Mouse (Mus musculus) limb, embryonic 14.5 days (tissue): ENCODE results near the gene Tmprss6. TPM values are rescaled to one million over a fixed set of nuclear protein-coding genes. Genes with fewer than 3 reads are reported as not detected.

Experiments
- ATAC-seq: fragments of 200-750 bp; cut with Nextera tagmentation; 2 replicates; pipeline ENCODE4 v1.8.0; 2017; ENCODE audit warnings: low read depth, moderate number of reproducible peaks, moderate TSS enrichment; ENCODE audit not compliant: low FRiP score
- DNase-seq: peaks from one replicate; pipeline ENCODE4 v3.0.0-alpha.2; 2015; ENCODE audit warnings: low spot score
- H3K27ac ChIP-seq: fragments of 300-500 bp; sonication (generic); replicated peaks from 2 replicates; pipeline ENCODE4 v1.5.1; 2014; ENCODE audit warnings: low read depth, mild to moderate bottlenecking, low read length, moderate library complexity, mixed read lengths
- H3K27me3 ChIP-seq: fragments of 300-500 bp; sonication (generic); 2 replicates; pipeline ENCODE4 v1.6.1; 2014; ENCODE audit warnings: low read length, mixed read lengths; ENCODE audit not compliant: control insufficient read depth, insufficient read depth
- H3K36me3 ChIP-seq: fragments of 300-500 bp; sonication (generic); 2 replicates; pipeline ENCODE4 v1.6.1; 2014; ENCODE audit warnings: mild to moderate bottlenecking, low read length, moderate library complexity, mixed read lengths; ENCODE audit not compliant: control insufficient read depth, insufficient read depth
- H3K4me1 ChIP-seq: fragments of 300-500 bp; sonication (generic); 2 replicates; pipeline ENCODE4 v1.6.1; 2014; ENCODE audit warnings: antibody characterized with exemption, low read length, mixed read lengths; ENCODE audit not compliant: control insufficient read depth, insufficient read depth
- H3K4me2 ChIP-seq: fragments of 300-500 bp; sonication (generic); replicated peaks from 2 replicates; pipeline ENCODE4 v1.6.1; 2014; ENCODE audit warnings: low read depth, mild to moderate bottlenecking, low read length, moderate library complexity; ENCODE audit not compliant: severe bottlenecking
- H3K4me3 ChIP-seq: fragments of 300-500 bp; sonication (generic); replicated peaks from 2 replicates; pipeline ENCODE4 v1.5.1; 2014; ENCODE audit warnings: low read length
- H3K9ac ChIP-seq: fragments of 300-500 bp; sonication (generic); 2 replicates; pipeline ENCODE4 v1.6.1; 2014; ENCODE audit warnings: mild to moderate bottlenecking, low read depth, low read length, moderate library complexity; ENCODE audit not compliant: severe bottlenecking
- H3K9me3 ChIP-seq: fragments of 300-500 bp; sonication (generic); 2 replicates; pipeline ENCODE4 v1.6.1; 2016; ENCODE audit warnings: low read length; ENCODE audit not compliant: control insufficient read depth
- POLR2A ChIP-seq: fragments of 200-500 bp; IDR thresholded peaks from 2 replicates; pipeline ENCODE4 v1.8.0; 2012; ENCODE audit warnings: inconsistent platforms, mild to moderate bottlenecking, moderate library complexity, borderline replicate concordance; ENCODE audit not compliant: insufficient read depth, insufficient read length; ENCODE audit errors: extremely low read depth
- WGBS: fragments of 180-500 bp; shearing (Covaris S2); extraction: QIAGEN DNeasy Blood & Tissue Kit; methylation state at CpG from one replicate; pipeline ENCODE4 v1.1.7; 2014; 5-methylcytosine and 5-hydroxymethylcytosine counted together
- polyA plus RNA-seq, 2 experiments: library from polyadenylated mRNA; depleted of rRNA in 1 of 2; stranded (reverse) in 1 of 2; unstranded in 1 of 2; fragments of >200 nt; fragmentation: Nextera tagmentation in 1 of 2; extraction: Ambion mirVana in 1 of 2; gene quantifications; 2 replicates each; pipeline versions ENCODE4 v1.2.1 to v1.2.3; 2012 to 2014

Tmprss6 gene
- polyA plus RNA-seq, 2 experiments = 0.05 to 0.58 TPM

- no peak for TF ChIP-seq POLR2A
- no peak for ATAC-seq
- no peak overlapping the region for H3K4me3 ChIP-seq
Measured at GRCm38 (mm10) chr15:78456051-78456450, 12.4 kb downstream of the Tmprss6 start.

DNA sequence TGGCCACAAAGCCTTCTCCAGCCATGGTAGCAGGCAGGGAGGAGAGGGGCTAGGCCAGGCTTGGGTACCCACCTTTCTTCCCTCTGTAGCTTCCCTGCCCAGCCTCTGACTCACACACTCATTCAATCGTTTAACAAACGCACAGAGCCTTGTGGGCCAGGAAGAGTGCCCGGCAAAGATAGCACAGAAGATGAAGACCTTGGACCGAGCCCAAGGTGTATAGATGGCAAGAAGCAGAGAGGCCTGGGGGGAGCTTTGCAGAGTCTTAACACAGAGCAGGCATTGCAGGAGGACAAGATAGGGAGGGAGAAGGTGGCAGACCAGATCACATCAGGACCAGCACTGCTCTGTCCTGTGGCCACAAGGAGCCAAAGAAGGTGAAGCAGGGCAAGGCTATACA lies 13.3 kb downstream of the Tmprss6 start:
- TF ChIP-seq POLR2A = no peak
- H3K9me3 ChIP-seq = no peaks in the 10 kb centered on the region
- H3K9ac ChIP-seq = no peak overlapping the region
- 80% methylated on average over 4 of the region's 4 CpGs for WGBS
- no peak overlapping the region for H3K4me2 ChIP-seq
- ATAC-seq (no peak), DNase-seq (no peak)
- no peaks in the 10 kb centered on the region for H3K4me1 ChIP-seq
- H3K4me3 ChIP-seq = no peak overlapping the region
- no peak overlapping the region for H3K27ac ChIP-seq
- no peaks in the 10 kb centered on the region for H3K27me3 ChIP-seq
- H3K36me3 ChIP-seq = no peaks in the 10 kb centered on the region

More at GRCm38 (mm10) chr15:78456051-78456450, 12.4 kb downstream of the Tmprss6 start:
- 28% methylated on average over 7 of the region's 7 CpGs for WGBS
- Histone ChIP-seq H3K27ac (no peak overlapping the region), H3K9me3 (no peaks in the 10 kb centered on the region), H3K27me3 (no peaks in the 10 kb centered on the region), H3K4me2 (no peak overlapping the region), H3K36me3 (no peaks in the 10 kb centered on the region), H3K9ac (no peak overlapping the region), H3K4me1 (no peaks in the 10 kb centered on the region)
- no peak for DNase-seq

GRCm38 (mm10) chr15:78452929-78453328 lies 15.5 kb downstream of the Tmprss6 start:
- H3K4me2 ChIP-seq = no peak overlapping the region
- no peaks in the 10 kb centered on the region for H3K4me1 ChIP-seq
- no peaks in the 10 kb centered on the region for H3K9me3 ChIP-seq
- H3K36me3 ChIP-seq = no peaks in the 10 kb centered on the region
- 80% methylated on average over 3 of the region's 3 CpGs for WGBS
- no peaks in the 10 kb centered on the region for H3K27me3 ChIP-seq
- no peak overlapping the region for H3K4me3 ChIP-seq
- TF ChIP-seq POLR2A = no peak
- DNase-seq = no peak
- ATAC-seq = no peak
- H3K9ac ChIP-seq = no peak overlapping the region
- H3K27ac ChIP-seq = no peak overlapping the region

GRCm38 (mm10) chr15:78451201-78451600 lies 17.2 kb downstream of the Tmprss6 start:
- ATAC-seq = no peak

DNA sequence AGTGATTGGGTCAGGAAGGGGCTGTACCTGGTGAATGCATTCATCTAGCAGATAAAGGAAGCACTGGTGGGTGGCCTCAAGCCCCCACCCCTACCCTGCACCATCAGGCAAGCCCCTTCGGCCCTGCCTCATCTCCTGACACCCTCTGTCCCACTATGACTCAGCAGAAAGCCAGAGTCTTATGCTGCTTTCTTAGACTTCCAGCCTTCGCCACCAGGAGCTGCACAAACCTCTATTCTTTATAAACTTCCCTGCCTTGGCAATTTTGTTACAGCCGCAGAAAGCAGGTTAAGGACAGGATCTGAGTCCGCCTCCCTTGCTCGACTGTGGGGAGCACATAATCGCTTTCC lies 18.0 kb downstream of the Tmprss6 start:
- peak overlapping the region; percentile 39; the same call in 1 of the 2 replicates for H3K27ac ChIP-seq
- ATAC-seq = no peak

More at GRCm38 (mm10) chr15:78451201-78451600, 17.2 kb downstream of the Tmprss6 start:
- Histone ChIP-seq H3K27ac (no peak overlapping the region), H3K4me3 (no peak overlapping the region), H3K27me3 (no peaks in the 10 kb centered on the region), H3K36me3 (no peaks in the 10 kb centered on the region), H3K9ac (no peak overlapping the region), H3K4me1 (no peaks in the 10 kb centered on the region), H3K4me2 (no peak overlapping the region), H3K9me3 (no peaks in the 10 kb centered on the region)
- no peak for TF ChIP-seq POLR2A
- DNase-seq = no peak
- 82% methylated on average over 2 of the region's 2 CpGs for WGBS

DNA sequence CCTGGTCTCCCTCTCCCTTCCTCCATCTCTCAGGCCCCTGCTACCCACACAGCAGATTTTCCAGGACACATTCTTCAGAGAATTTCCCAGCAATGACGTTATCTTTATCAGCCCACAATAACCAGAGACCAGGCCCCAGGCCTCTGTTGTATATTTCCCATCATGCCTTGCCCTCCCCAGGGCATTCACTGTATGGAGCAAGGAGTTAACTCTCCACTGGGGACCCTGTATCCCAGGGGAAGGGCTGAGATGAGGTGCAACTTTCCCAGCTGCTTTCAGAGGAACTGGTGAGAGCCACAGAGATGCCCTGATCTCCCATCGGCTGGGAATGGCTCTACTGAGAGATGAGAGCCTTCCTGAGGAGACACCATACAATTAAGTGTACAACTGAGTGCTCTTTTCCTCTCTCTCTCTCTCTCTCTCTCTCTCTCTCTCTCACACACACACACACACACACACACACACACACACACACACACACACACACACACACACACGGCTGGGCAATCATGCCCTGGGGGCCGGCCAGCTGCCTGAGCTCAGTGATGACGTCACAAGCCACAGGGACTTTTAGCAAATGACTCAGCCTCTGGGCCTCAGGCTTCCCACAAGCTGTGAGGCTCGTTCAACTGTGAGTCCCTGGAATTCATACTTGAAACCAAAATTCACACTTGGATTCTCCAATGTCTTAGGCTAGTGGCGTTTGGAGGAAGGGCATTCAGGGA lies 18.6 kb downstream of the Tmprss6 start:
- peak overlapping the region; percentile 39; the same call in 1 of the 2 replicates for H3K27ac ChIP-seq
- H3K36me3 ChIP-seq = no peaks in the 10 kb centered on the region

More for the DNA sequence above, 18.0 kb downstream of the Tmprss6 start:
- H3K9ac ChIP-seq = no peak overlapping the region
- H3K4me1 ChIP-seq = no peaks in the 10 kb centered on the region
- no peak for TF ChIP-seq POLR2A
- H3K9me3 ChIP-seq = no peaks in the 10 kb centered on the region
- no peaks in the 10 kb centered on the region for H3K27me3 ChIP-seq
- no peaks in the 10 kb centered on the region for H3K36me3 ChIP-seq
- 80% methylated on average over 6 of the region's 6 CpGs for WGBS
- H3K4me2 ChIP-seq = no peak overlapping the region
- no peak overlapping the region for H3K4me3 ChIP-seq
- DNase-seq = no peak

More for the DNA sequence above, 18.6 kb downstream of the Tmprss6 start:
- no peak for TF ChIP-seq POLR2A
- Histone ChIP-seq H3K4me3 (no peak overlapping the region), H3K4me1 (no peaks in the 10 kb centered on the region), H3K9ac (no peak overlapping the region), H3K27me3 (no peaks in the 10 kb centered on the region), H3K4me2 (no peak overlapping the region), H3K9me3 (no peaks in the 10 kb centered on the region)
- DNase-seq = peak; percentile 65
- ATAC-seq = no peak
- WGBS = 34% methylated on average over 7 of the region's 7 CpGs
